ENCODE assay signal across 12 mouse cellular contexts in genomic region chr4:152290385-152290784, GRCm38 (mm10). TPM values are rescaled to one million over a fixed set of nuclear protein-coding genes. Genes with fewer than 3 reads are reported as not detected.
A peak's percentile ranks its signal among the peaks of the same experiment; 100 is the strongest.
DNase-seq lines count a peak whose midpoint lies in the region; ATAC-seq lines count a peak whose summit lies in the region.
"Had no signal": no experiment of that assay in that cellular context is flagged by ENCODE, and none has a peak within 500 bp of the region (broad histone marks: within the 10 kb centered on the region; RNA-seq: fewer than 3 reads in every experiment).

No protein-coding gene starts in this region.

- H3K36me3 ChIP-seq in kidney, embryonic 16.5 days (ENCODE audit: insufficient read depth, low read length), result no peaks in the 10 kb centered on the region
- H3K36me3 ChIP-seq in embryonic facial prominence, embryonic 14.5 days (ENCODE audit: control insufficient read depth, insufficient read depth, low read length), result no peaks in the 10 kb centered on the region
- H3K36me3 ChIP-seq in limb, embryonic 10.5 days, result no peaks in the 10 kb centered on the region

- H3K27ac ChIP-seq in kidney, embryonic 16.5 days (ENCODE audit: low read length), result no peak overlapping the region
- no peak overlapping the region for H3K27ac ChIP-seq in embryonic facial prominence, embryonic 14.5 days (replicated peaks; ENCODE audit: low read depth, low read length)
- H3K27ac ChIP-seq in limb, embryonic 10.5 days, result peak overlapping the region; percentile 46; the same call in 1 of the 2 replicates

- peak overlapping the region; percentile 28 for H3K4me3 ChIP-seq in kidney, embryonic 16.5 days (ENCODE audit: low read length)
- H3K4me3 ChIP-seq in embryonic facial prominence, embryonic 14.5 days (ENCODE audit: low read depth, low read length), result peak overlapping the region; percentile 34
- H3K4me3 ChIP-seq in limb, embryonic 10.5 days, result peak overlapping the region; percentile 44

- 0 out of 2 replicates have a peak overlapping the region, but pooled peaks have one; percentile 38 for H3K9ac ChIP-seq in kidney, embryonic 16.5 days (replicated peaks; ENCODE audit: low read length)
- peak overlapping the region; percentile 37; the same call in 1 of the 2 replicates for H3K9ac ChIP-seq in embryonic facial prominence, embryonic 14.5 days (ENCODE audit: low read depth, low read length)

- H3K4me2 ChIP-seq in kidney, embryonic 16.5 days (replicated peaks; ENCODE audit: low read depth, low read length), result peak overlapping the region; percentile 42
- peak overlapping the region; percentile 54 for H3K4me2 ChIP-seq in embryonic facial prominence, embryonic 14.5 days (ENCODE audit: low read depth, low read length)

- H3K9me3 ChIP-seq in kidney, embryonic 16.5 days (ENCODE audit: low read length), result no peaks in the 10 kb centered on the region
- no peaks in the 10 kb centered on the region for H3K9me3 ChIP-seq in embryonic facial prominence, embryonic 14.5 days (ENCODE audit: control insufficient read depth, low read length)
- no peaks in the 10 kb centered on the region for H3K9me3 ChIP-seq in limb, embryonic 10.5 days (replicated peaks)

- peaks cover 21% of the 10 kb centered on the region; the same call in 1 of the 2 replicates for H3K4me1 ChIP-seq in kidney, embryonic 16.5 days (ENCODE audit: insufficient read depth, low read length)
- peaks cover 10% of the 10 kb centered on the region for H3K4me1 ChIP-seq in embryonic facial prominence, embryonic 14.5 days (ENCODE audit: control insufficient read depth, insufficient read depth, low read length)
- H3K4me1 ChIP-seq in limb, embryonic 10.5 days, result peaks cover 46% of the 10 kb centered on the region

- ATAC-seq in kidney, embryonic 16.5 days (ENCODE audit: low FRiP score, low TSS enrichment), result no peak
- ATAC-seq in embryonic facial prominence, embryonic 14.5 days (ENCODE audit: low read depth), result no peak
- no peak; the same call in 1 of the 2 replicates for ATAC-seq in granulocyte monocyte progenitor cell, adult 5-6 weeks (replicated peaks; ENCODE audit: poor library complexity, severe bottlenecking)
- ATAC-seq: lung, postnatal 0 days had no signal

- WGBS in kidney, embryonic 16.5 days, result under 1% methylated on average over 39 of the region's 39 CpGs
- 2% methylated on average over 14 of the region's 39 CpGs for WGBS in embryonic facial prominence, embryonic 14.5 days
- 0% methylated on average over 39 of the region's 39 CpGs for WGBS in limb, embryonic 10.5 days

- no peak for DNase-seq in kidney, adult 11 months
- DNase-seq in embryonic facial prominence, embryonic 14.5 days (ENCODE audit: low spot score), result no peak
- DNase-seq in limb, embryonic 10.5 days (ENCODE audit: low spot score), result no peak
- peak; percentile 73 for DNase-seq in retina, embryonic 14.5 days (ENCODE audit: low spot score)
- DNase-seq in urinary bladder, adult 18-20 months (ENCODE audit: low spot score in 2 of 2), result no peak
- no peak for DNase-seq in lung, postnatal 4 days
- DNase-seq: cerebellum, adult 9-11 months; heart, postnatal 36 days had no signal

- H3K27me3 ChIP-seq in kidney, embryonic 16.5 days (ENCODE audit: insufficient read depth, low read length), result peaks cover 75% of the 10 kb centered on the region
- H3K27me3 ChIP-seq in embryonic facial prominence, embryonic 14.5 days (replicated peaks; ENCODE audit: control insufficient read depth, insufficient read depth, low read length), result peaks cover 80% of the 10 kb centered on the region
- H3K27me3 ChIP-seq in limb, embryonic 10.5 days (ENCODE audit: low read depth, poor library complexity, severe bottlenecking), result peaks cover 95% of the 10 kb centered on the region

RNA-seq across cellular contexts. Expression of gene Hes3, which starts 1.1 kb away (rescaled TPM):
- not detected in 2 replicates for polyA plus RNA-seq in kidney, embryonic 16.5 days (2015; fragmentation: Nextera tagmentation; extraction: Ambion mirVana)
- polyA plus RNA-seq in embryonic facial prominence, embryonic 14.5 days (2014; fragmentation: Nextera tagmentation; extraction: Ambion mirVana), result not detected in 2 replicates
- polyA plus RNA-seq in limb, embryonic 10.5 days (2016; fragmentation: Nextera tagmentation; extraction: Ambion mirVana), result not detected in 2 replicates
- not detected in 2 replicates for total RNA-seq in granulocyte monocyte progenitor cell, adult 5-6 weeks (2014; fragmentation: Nextera tagmentation)
- total RNA-seq in granulocyte monocyte progenitor cell, adult 5-6 weeks (2017), result not detected in 2 replicates
- total RNA-seq: heart, postnatal 36 days; MEL had no signal
- polyA plus RNA-seq: lung, postnatal 0 days had no signal

RNA-seq across cellular contexts. Expression of gene Icmt, which starts 6.6 kb away (rescaled TPM):
- 32.0 and 32.6 TPM in 2 replicates for polyA plus RNA-seq in kidney, embryonic 16.5 days (2015; fragmentation: Nextera tagmentation; extraction: Ambion mirVana)
- 25.1 and 26.9 TPM in 2 replicates for polyA plus RNA-seq in embryonic facial prominence, embryonic 14.5 days (2014; fragmentation: Nextera tagmentation; extraction: Ambion mirVana)
- 31.4 and 33.9 TPM in 2 replicates for polyA plus RNA-seq in limb, embryonic 10.5 days (2016; fragmentation: Nextera tagmentation; extraction: Ambion mirVana)
- 14.3 and 17.9 TPM in 2 replicates for total RNA-seq in granulocyte monocyte progenitor cell, adult 5-6 weeks (2014; fragmentation: Nextera tagmentation)
- total RNA-seq in granulocyte monocyte progenitor cell, adult 5-6 weeks (2017), result 13.0 and 13.9 TPM in 2 replicates

RNA-seq across cellular contexts. Expression of gene Gpr153, which starts 16.4 kb away (rescaled TPM):
- 5.3 and 6.2 TPM in 2 replicates for polyA plus RNA-seq in kidney, embryonic 16.5 days (2015; fragmentation: Nextera tagmentation; extraction: Ambion mirVana)
- 36.7 and 40.7 TPM in 2 replicates for polyA plus RNA-seq in embryonic facial prominence, embryonic 14.5 days (2014; fragmentation: Nextera tagmentation; extraction: Ambion mirVana)
- polyA plus RNA-seq in limb, embryonic 10.5 days (2016; fragmentation: Nextera tagmentation; extraction: Ambion mirVana), result 1.4 and 3.0 TPM in 2 replicates
- total RNA-seq in granulocyte monocyte progenitor cell, adult 5-6 weeks (2014; fragmentation: Nextera tagmentation), result not detected in 2 replicates
- total RNA-seq in granulocyte monocyte progenitor cell, adult 5-6 weeks (2017), result not detected in 2 replicates
- total RNA-seq: MEL had no signal

RNA-seq across cellular contexts. Expression of gene Rnf207, which starts 28.4 kb away (rescaled TPM):
- 1.2 and 1.6 TPM in 2 replicates for polyA plus RNA-seq in kidney, embryonic 16.5 days (2015; fragmentation: Nextera tagmentation; extraction: Ambion mirVana)
- polyA plus RNA-seq in embryonic facial prominence, embryonic 14.5 days (2014; fragmentation: Nextera tagmentation; extraction: Ambion mirVana), result 0.56 and 0.84 TPM in 2 replicates
- polyA plus RNA-seq in limb, embryonic 10.5 days (2016; fragmentation: Nextera tagmentation; extraction: Ambion mirVana), result 0.70 and 1.1 TPM in 2 replicates
- not detected in 2 replicates for total RNA-seq in granulocyte monocyte progenitor cell, adult 5-6 weeks (2014; fragmentation: Nextera tagmentation)
- total RNA-seq in granulocyte monocyte progenitor cell, adult 5-6 weeks (2017), result not detected in 2 replicates
- total RNA-seq: MEL had no signal

RNA-seq across cellular contexts. Expression of gene Rpl22, which starts 35.2 kb away (rescaled TPM):
- 295 and 333 TPM in 2 replicates for polyA plus RNA-seq in kidney, embryonic 16.5 days (2015; fragmentation: Nextera tagmentation; extraction: Ambion mirVana)
- polyA plus RNA-seq in embryonic facial prominence, embryonic 14.5 days (2014; fragmentation: Nextera tagmentation; extraction: Ambion mirVana), result 395 and 470 TPM in 2 replicates
- 352 and 417 TPM in 2 replicates for polyA plus RNA-seq in limb, embryonic 10.5 days (2016; fragmentation: Nextera tagmentation; extraction: Ambion mirVana)
- 1,942 and 1,984 TPM in 2 replicates for total RNA-seq in granulocyte monocyte progenitor cell, adult 5-6 weeks (2014; fragmentation: Nextera tagmentation)
- total RNA-seq in granulocyte monocyte progenitor cell, adult 5-6 weeks (2017), result 2,435 and 2,975 TPM in 2 replicates
